Mouse (Mus musculus): ENCODE results near the gene Umodl1. TPM values are rescaled to one million over a fixed set of nuclear protein-coding genes. Genes with fewer than 3 reads are reported as not detected.

The Umodl1 gene
- total RNA-seq, 2 experiments from 2014 or later = not detected

DNA sequence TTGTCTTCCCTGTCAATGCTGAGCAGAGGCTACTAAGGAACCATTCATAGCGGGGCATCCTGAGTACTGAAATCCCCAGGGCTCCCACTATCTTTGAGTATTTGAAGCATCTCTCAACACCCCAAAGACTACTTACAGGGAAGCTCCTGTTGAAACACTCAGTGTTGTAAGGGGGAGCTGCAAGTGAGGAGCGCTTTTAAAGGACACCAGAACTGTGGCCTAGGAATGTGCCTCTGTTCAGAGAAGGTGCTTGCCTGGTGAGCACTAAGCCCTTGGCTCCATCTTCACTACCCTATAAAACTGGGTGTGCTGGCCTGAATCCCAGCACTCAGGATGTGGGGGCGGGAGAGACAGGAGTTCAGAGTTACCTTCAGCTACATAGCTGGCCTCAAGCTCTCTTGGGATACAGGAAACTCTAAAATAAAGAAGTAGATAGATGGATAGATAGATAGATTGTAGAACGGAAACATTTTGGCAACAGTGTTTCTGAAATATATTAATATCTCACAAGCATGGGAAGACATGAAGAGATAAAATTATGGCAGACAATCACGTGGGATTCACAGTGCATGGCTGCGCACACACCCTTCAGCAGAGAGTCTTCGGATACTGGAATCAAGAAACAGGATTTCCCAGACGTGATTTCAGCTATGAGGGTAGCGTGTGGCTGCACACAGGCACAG lies 80.4 kb downstream of the Umodl1 start:
- ATAC-seq (replicated peaks; ENCODE audit: low FRiP score, poor library complexity, severe bottlenecking) = no peak

DNA sequence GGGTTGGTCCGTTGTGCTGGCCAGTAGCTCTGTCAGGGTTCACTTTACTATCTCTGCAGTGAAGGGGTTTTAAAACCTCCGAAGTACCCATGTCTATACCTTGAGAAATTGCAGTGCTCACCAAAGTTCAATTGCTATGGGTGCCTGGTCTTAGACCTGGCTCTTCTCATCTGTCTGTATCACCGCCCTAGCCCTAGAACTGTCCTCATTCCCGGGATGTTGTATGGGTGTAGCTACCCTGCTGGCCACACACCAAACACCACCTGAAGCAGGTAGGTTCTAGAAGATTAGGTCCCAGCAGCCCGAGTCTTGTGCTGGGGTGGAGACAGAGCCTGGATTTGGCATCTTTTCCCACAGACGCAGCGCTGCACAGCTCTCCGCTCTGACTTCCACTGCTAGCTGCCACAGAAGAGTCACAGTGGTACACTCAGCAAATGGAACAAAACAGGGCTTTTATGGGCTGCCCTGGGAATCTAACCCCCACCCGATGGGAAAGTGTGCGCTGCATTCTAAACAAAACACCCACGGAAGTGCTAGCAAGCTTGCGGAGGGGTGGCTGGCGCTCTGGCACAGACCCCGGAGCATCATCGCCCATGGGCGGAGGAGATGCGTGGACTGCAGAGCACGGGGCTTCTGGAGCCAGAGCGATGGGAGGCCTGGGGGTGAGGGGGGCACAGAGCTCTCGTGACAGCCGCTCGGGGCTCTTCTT lies 81.9 kb downstream of the Umodl1 start:
- no peak for ATAC-seq (replicated peaks; ENCODE audit: low FRiP score, poor library complexity, severe bottlenecking)

DNA sequence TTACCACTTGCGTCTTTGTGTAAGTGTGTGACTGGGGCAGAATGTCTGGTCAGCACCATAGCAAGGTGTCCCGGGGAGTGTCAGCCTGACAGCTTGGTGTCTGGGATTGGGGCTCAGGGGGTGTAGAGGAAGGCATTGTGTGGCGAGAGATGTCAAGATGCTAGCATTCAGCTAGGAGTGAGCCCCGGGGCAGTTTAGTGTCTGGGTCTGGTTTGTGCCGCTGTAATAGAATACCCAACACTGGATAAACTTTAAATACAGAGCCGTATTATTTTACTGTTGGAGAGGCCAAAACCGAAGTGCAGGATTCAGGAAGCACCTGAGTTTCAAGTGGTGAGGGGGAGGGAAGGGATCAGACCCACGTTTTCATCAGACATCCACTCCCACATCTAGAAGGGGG lies 82.9 kb downstream of the Umodl1 start:
- no peak for ATAC-seq (replicated peaks; ENCODE audit: low FRiP score, poor library complexity, severe bottlenecking)

DNA sequence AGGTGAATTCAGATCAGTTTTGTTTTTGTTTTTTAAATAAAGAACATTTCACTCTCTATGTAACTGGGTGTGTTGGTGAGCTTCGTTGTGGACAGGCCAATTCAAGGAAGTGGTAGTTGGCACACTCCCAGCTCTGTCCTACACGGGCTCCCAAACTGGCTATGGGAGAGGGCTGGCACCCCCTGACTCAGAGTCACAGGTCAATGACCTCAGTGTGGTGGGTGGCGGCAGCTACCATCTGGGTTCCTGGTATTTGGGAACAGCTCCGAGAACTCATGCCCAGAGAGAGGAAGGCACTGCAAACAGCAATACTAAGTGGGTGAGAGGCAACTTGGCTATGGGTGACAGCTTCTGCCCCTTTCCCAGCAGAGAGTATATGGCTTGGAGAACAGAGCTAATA lies 83.9 kb downstream of the Umodl1 start:
- no peak for ATAC-seq (replicated peaks; ENCODE audit: low FRiP score, poor library complexity, severe bottlenecking)

DNA sequence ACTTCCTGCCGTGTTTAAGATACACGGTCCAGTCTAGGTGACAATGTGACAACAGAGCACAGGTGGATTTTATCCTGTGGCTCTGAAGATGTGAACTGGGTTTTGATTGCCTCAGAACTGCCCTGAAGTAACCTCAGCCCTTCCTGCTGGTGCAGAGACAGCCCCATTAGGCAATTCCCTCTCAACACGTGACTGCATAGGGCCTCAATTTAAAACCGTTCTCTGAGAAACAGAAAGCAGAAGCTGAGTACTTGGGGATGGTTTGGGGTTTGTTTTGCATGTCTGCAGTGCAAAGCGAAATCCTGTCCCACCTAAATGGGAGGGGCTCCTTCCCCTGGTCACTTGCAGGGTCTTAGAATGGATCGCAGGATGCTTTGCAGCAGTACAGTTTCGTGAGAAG lies 85.2 kb downstream of the Umodl1 start:
- no peak for ATAC-seq (replicated peaks; ENCODE audit: low FRiP score, poor library complexity, severe bottlenecking)

DNA sequence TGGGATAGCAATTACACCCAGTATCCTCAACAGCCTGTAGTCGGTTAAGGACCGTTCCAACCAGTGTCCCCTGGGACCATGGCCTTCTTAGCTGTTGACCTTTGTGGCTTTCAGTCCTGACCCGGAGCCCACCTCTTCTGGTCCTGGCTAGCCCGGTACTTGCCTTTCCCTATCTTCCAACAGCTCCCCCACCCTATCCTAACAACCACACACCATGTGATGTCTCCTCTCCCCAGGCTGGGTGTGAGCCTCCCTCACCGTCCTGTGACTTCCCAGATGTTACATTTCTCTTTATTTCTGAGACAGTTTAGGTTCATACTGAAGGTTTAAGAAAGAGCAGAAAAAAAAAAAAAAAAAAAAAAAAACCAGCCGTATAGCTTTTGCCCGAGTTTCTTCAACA lies 86.0 kb downstream of the Umodl1 start:
- ATAC-seq (replicated peaks; ENCODE audit: low FRiP score, poor library complexity, severe bottlenecking) = no peak

DNA sequence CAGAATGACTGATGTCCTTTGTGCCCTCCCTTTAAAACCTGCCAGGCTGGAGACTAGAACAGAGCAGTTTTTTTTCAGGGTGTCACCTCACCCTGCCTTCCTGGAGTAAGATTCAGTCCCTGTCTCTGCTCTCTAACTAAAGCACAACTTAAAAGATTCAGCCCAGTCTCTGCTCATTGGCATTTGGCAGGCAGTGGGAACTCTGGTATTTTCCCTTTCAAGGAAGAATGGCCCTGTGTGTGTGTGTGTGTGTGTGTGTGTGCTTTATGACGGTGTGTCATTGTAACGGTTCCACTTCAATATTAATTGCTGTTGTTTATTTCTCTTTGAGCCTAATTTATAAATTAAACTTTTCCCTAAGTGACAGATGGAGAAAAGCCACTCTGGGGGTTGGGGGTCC lies 88.3 kb downstream of the Umodl1 start:
- ATAC-seq (replicated peaks; ENCODE audit: low FRiP score, poor library complexity, severe bottlenecking) = no peak

DNA sequence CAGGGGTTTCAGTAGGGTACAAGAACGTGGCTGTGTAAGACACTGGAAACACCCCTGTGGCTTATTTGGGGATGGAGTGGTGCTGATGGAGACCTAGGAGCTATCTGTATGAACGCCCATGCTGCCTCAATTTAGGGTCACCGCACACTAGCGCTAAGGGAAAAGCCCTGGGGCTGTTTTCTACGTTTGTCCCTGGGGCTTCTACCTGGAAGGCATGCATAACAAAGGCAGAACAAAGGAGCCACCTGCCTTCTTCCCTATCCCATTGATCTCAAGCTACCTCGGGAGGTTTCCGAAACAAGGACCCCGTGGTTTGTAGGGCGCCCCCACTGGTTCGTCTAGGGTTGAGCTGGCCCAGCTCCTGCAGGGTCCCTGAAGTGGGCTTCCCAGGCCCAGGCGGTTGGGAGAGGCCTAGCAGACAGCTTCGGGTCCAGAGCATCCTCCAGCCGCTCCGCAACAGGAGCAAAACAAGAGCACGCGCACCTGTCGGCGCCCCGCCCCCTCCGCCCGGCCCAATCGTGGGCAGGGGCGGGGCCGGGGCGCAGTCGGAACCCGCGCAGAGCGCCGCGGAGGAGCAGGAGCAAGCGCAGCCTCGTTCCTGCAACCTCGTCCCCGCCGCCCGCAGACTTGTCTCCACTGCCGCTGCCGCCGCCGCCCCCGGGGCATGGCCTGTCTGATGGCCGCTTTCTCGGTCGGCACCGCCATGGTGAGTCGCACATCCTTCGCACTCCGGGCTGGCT lies 102.9 kb downstream of the Umodl1 start, which contains the start of gene Abcg1:
Abcg1 (plus strand) TSS at position 525 of the 740 bp plus-strand sequence.
- peak; percentile 57; the same call in 1 of the 2 replicates for ATAC-seq (replicated peaks; ENCODE audit: low FRiP score, poor library complexity, severe bottlenecking)

DNA sequence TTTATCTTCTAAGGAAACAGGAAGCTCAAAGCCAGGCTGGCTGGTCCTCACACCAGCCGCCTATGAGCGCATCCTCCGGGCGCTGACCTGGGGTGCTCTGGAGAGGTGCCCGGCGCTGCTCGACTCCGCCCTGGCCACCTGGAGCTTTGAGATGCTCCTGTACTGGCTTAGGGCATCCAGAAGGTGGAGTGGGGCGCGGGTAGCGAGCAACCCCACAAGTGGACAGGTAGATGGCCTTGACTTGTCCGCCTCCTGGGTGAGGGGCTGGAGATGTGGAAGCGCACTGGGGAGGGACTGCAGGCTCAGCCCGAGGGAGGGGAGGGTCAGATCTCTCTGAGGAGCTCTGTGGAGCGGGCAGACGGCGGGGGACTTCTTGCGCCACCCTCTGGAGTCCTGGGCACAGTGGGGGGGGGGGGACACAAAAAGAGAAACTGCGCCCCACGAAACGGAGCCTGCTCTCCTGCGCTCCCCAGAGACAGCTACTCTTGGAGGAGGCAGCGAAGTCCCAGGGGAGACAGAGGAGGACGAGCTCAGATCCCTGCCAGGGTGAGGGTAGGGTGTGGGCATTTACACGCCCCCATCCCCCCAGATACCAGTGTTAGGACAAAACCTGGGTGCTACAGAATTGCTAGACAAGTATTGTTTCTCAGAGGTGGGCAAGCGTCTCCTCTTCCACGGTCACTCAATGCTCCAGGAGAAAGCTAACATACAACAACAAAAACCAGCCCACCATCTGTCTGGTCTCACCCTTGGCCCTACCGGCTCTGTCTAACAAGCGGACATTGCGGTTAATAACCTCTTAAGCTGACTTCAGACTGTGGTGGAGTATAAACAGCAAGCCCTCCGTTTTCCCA lies 103.7 kb downstream of the Umodl1 start:
- 0 out of 2 replicates have a peak, but pooled peaks have one; percentile 25 for ATAC-seq (replicated peaks; ENCODE audit: low FRiP score, poor library complexity, severe bottlenecking)

DNA sequence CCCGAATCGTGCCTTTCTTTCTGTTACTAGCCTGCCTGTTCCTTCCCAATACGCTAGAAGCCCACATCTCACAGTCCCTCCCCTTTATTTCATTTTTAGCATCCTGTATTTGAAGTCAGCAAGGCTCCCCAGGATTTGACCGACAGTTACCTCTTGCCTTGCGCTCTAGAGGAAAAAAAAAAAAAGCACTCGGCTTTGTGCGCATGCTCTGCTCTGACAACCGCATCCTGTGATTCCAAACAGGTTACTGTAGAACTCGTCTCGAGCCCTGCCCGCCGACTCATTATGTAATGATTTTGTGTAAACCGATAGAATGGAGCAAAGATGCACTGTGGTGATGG lies 104.3 kb downstream of the Umodl1 start:
- no peak for ATAC-seq (replicated peaks; ENCODE audit: low FRiP score, poor library complexity, severe bottlenecking)

DNA sequence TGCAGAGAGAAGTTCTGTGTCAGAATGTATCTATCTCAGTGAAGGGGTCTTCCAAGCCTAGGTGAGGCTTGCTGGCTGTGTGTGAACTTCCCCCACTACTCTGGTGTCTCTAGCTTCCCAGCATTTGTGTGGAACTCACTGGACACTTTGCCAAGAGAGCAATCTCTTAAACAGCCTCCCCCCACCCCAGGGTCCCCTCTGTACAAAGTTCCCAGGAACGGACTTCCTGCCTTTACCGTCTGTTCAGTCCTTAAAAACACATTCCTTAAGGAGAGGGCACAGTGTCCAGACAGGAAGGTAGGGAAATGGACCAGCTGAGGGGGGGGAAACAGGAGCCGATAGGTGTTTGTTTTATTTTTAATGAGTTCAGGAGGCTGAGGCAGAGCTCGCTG lies 105.8 kb downstream of the Umodl1 start:
- ATAC-seq (replicated peaks; ENCODE audit: low FRiP score, poor library complexity, severe bottlenecking) = no peak

Other genes with a start within 250 kb of the Umodl1 start
- not detected in 2 replicates for gene Glp1r, start 52.8 kb upstream of the Umodl1 start, total RNA-seq (2015; ENCODE audit: low replicate concordance)
- not detected in 2 replicates for gene Glp1r, start 52.8 kb upstream of the Umodl1 start, total RNA-seq (2017; ENCODE audit: low replicate concordance)
- gene Abcg1, start 103.0 kb downstream of the Umodl1 start, total RNA-seq (2015; ENCODE audit: low replicate concordance) = 6.5 and 6.7 TPM in 2 replicates
- 3.6 and 9.9 TPM in 2 replicates for gene Abcg1, start 103.0 kb downstream of the Umodl1 start, total RNA-seq (2017; ENCODE audit: low replicate concordance)
- not detected in 2 replicates for gene Tff3, start 175.0 kb downstream of the Umodl1 start, total RNA-seq (2015; ENCODE audit: low replicate concordance)
- not detected in 2 replicates for gene Tff3, start 175.0 kb downstream of the Umodl1 start, total RNA-seq (2017; ENCODE audit: low replicate concordance)
- not detected in 2 replicates for gene Tff2, start 189.6 kb downstream of the Umodl1 start, total RNA-seq (2015; ENCODE audit: low replicate concordance)
- gene Tff2, start 189.6 kb downstream of the Umodl1 start, total RNA-seq (2017; ENCODE audit: low replicate concordance) = not detected in 2 replicates
- gene Tff1, start 210.6 kb downstream of the Umodl1 start, total RNA-seq (2015; ENCODE audit: low replicate concordance) = not detected in 2 replicates
- not detected in 2 replicates for gene Tff1, start 210.6 kb downstream of the Umodl1 start, total RNA-seq (2017; ENCODE audit: low replicate concordance)
- 1.8 TPM in 1 of 2 replicates, not detected in the other for gene Tmprss3, start 244.3 kb downstream of the Umodl1 start, total RNA-seq (2015; ENCODE audit: low replicate concordance)
- 0.15 TPM in 1 of 2 replicates, not detected in the other for gene Tmprss3, start 244.3 kb downstream of the Umodl1 start, total RNA-seq (2017; ENCODE audit: low replicate concordance)